Mouse (Mus musculus) liver, adult 2 months (tissue): ENCODE measurements at regions not wholly inside any gene's neighbourhood (a gene's known extent, or its start where the extent isn't known, plus 50 kb on each side); places are given as distances from the start of the nearest gene placed in this dataset.

Experiments
- CTCF ChIP-seq: fragments of 200-500 bp; IDR thresholded peaks from 2 replicates; pipeline ENCODE4 v1.5.1; 2011; ENCODE audit warnings: low read depth, low read length, control low read depth
- POLR2A ChIP-seq: fragments of 200-500 bp; IDR thresholded peaks from 2 replicates; pipeline ENCODE4 v1.6.1; 2011; ENCODE audit warnings: low read length, control low read depth; ENCODE audit not compliant: insufficient read depth; ENCODE audit errors: extremely low read depth

- TF ChIP-seq POLR2A = no peak
- TF ChIP-seq CTCF = no peak
Measured at GRCm38 (mm10) chr8:26272675-26273414, 153.5 kb downstream of the Gm45692 start.
